Mouse (Mus musculus) heart, postnatal 10 days (tissue): Measurements from ENCODE around the gene Gm17509. TPM values are rescaled to one million over a fixed set of nuclear protein-coding genes. Genes with fewer than 3 reads are reported as not detected.
"Not testable (repeated sequence)": the region's sequence is repeated elsewhere in the genome, so short reads cannot be mapped to it uniquely, and the experiment has no call there.

Source experiments
- DNase-seq, 2 experiments: peaks; one replicate each; pipeline ENCODE4 v3.0.0; 2021
- intact Hi-C: fragments of 180-260 bp; cut with DNase I; formaldehyde crosslinking; loops from one replicate; pipeline ENCODE4 v1.15.1; 2025
- total RNA-seq, 2 experiments: library from RNA; stranded (reverse); gene quantifications; 2 replicates each; pipeline ENCODE4 v1.2.3; 2021

Gene Gm17509
- total RNA-seq, 2 experiments from 2014 or later: not detected

DNA sequence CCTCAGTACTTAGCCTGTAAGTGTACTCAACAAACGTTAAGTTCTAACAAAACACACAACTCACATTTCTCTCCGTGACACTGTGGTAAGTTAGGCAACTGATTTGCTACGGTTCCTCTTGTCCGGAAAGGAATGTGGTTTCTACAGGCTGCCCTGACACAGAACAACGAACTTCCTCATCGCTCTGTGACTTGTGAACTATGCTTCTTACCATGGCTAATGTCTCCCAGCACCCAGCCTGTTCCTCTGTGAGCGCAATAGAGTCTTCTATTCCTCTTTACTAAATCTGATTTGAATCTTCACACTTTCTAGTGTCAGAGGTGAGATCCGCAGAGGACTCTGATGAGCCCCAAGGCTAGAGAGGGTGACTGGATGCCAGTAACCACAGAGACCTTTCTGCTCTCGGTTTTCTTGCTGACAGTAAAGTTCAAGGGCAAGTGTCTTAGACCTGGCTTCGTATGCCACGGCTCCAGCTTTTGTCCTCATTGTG, 9.4 kb downstream of the Gm17509 start:
- intact Hi-C loops: no loop called here
- peak in 1 of 2 experiments; percentile 13 for DNase-seq

GRCm38 (mm10) chr13:117208236-117208635, 12.6 kb downstream of the Gm17509 start, which contains the start of gene Emb:
Emb (plus strand) TSS chr13:117208536.
- intact Hi-C loops: no loop called here
- no peak for DNase-seq

- DNase-seq: no peak
- intact Hi-C loops: no loop called here
These were observed 14.8 kb downstream of the Gm17509 start for GRCm38 (mm10) chr13:117206066-117206465.

- intact Hi-C loops: loop anchor here (5.0 kb wide), 1 partner anchor 108 kb away; no protein-coding TSS in a partner anchor
These were observed 16.2 kb downstream of the Gm17509 start for GRCm38 (mm10) chr13:117204685-117205084.

DNA sequence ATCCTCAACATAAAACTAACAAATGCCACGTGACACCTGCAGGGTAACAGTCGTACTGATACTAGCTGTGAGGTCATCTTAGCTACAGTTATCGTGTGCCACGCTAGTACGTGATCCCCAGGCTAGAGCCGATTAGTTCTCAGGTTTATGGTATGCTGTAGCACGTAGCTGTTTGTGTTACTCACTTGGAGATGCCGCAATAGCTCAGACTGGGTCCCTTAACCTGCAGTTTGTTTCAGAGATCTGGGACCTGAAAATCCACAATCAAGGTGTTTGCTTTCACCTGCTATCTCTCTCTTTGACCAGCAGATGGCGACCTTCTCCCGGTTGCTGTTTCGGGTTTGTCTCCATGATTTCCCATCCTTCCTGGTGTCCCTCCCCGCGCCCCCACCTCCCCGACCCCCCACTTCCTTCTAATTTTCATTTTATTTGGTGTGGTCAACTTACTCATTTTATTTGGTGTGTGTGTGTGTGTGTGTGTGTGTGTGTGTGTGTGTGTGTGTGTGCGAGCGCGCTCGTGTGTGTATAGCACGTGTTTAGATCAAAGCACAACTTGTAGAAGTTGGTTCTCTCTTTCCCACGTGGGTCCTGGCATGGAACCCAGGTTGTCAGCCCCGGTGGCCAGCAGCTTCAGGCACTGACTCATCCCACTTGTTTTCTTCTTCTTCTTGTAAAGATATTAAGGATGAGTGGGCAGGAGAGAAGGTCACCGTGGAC, 18.0 kb downstream of the Gm17509 start:
- DNase-seq: peak; percentile 10 to 54
- intact Hi-C loops: loop anchor here (1.0 to 5.0 kb wide), 2 partner anchors 86 to 109 kb away; no protein-coding TSS in a partner anchor

More at GRCm38 (mm10) chr13:117204685-117205084, 16.2 kb downstream of the Gm17509 start:
- no peak for DNase-seq

GRCm38 (mm10) chr13:117198402-117199083, 22.3 kb downstream of the Gm17509 start:
- intact Hi-C loops: no loop called here
- DNase-seq: peak; percentile 55 to 84

GRCm38 (mm10) chr13:117197666-117198065, 23.2 kb downstream of the Gm17509 start:
- intact Hi-C loops: no loop called here
- no peak for DNase-seq

GRCm38 (mm10) chr13:117195569-117196495, 25.0 kb downstream of the Gm17509 start:
- DNase-seq: no peak
- intact Hi-C loops: no loop called here

GRCm38 (mm10) chr13:117193422-117193983, 27.4 kb downstream of the Gm17509 start:
- intact Hi-C loops: no loop called here
- no peak for DNase-seq

DNA sequence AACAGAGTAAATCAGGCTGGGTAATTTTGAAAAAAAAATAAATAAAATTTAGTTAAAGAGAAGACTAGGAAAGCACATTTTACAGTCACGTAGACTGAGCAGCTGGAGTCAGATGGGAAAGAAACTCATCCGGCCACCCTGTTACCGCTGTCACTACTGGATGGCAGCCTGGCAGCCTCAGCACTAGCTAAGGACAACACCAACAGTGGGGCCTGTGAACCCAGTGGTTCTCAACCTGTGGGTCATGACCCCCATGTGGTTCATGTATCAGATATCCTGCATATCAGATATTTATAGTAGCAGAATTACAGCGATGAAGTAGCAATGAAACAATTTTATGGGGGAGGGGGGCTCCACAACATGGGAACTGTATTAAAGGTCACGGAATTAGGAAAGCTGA, 28.7 kb downstream of the Gm17509 start:
- intact Hi-C loops: no loop called here
- DNase-seq: no peak

DNA sequence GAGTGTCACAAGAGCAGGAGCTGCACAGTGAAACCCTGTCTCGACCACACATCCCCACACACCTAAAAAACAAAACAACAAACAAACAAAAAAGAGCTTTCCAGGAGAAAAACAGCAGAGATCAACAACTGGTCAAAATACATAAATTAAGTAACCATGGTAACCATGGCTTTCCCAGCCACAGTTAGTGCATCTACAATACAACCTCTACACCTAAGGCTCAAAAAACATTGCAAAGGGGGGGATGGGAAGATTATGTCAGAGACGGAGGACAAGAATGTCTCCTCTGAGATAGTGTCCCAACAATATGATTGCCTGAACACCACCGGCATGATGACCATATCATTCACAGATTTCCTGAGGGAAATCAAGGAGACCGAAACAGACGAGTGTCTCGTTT, 35.5 kb downstream of the Gm17509 start:
- no peak for DNase-seq
- intact Hi-C loops: no loop called here

DNA sequence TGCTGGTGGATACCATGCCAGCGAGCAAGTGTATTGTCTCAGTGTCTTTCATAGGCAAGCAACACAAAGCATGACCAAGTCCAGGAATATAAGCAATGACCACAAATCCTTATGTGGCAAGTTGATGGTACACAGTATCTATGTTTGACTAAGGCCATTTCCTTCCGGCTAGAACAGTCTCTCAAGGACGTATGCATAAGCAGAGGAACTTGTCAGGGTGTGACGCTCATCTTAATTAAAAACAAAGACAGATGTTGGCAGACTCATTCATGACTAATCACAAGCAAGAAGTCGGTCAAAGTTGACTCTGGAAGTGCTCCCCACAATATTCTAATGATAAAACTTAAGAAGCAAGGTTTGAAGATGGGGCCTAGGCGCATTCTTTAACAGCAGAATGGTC, 37.6 kb downstream of the Gm17509 start:
- intact Hi-C loops: no loop called here
- DNase-seq: no peak

GRCm38 (mm10) chr13:117180912-117181311, 40.0 kb downstream of the Gm17509 start:
- intact Hi-C loops, DNase-seq: not testable (repeated sequence)

Other genes with a start within 250 kb of the Gm17509 start
- gene Parp8, start 195.5 kb downstream of the Gm17509 start, total RNA-seq: 10 to 100 TPM; 11.2 to 14.8 TPM
- 10 to 100 TPM; 13.2 to 14.3 TPM for gene Emb, start 12.5 kb downstream of the Gm17509 start, total RNA-seq